Mouse (Mus musculus) gastrocnemius, postnatal 36 days (tissue): Measurements from ENCODE around the gene Fam163b. TPM values are rescaled to one million over a fixed set of nuclear protein-coding genes. Genes with fewer than 3 reads are reported as not detected.
A peak's percentile ranks its signal among the peaks of the same experiment; 100 is the strongest.

ENCODE experiments used
- DNase-seq, 2 experiments: peaks; one replicate each; pipeline ENCODE4 v3.0.0; 2022
- intact Hi-C: fragments of 180-260 bp; cut with DNase I; formaldehyde crosslinking; loops from one replicate; pipeline ENCODE4 v1.15.1; 2025
- long read RNA-seq, 2 experiments: library from polyadenylated mRNA; stranded (forward); transcript quantifications; one replicate each; pipeline ENCODE4 v2.0.0; 2021
- total RNA-seq, 2 experiments: library from RNA; stranded (reverse); gene quantifications; 2 replicates each; pipeline ENCODE4 v1.2.3; 2021

Fam163b gene
- not detected for total RNA-seq
- long read RNA-seq, experiment 1: 0 reads
- long read RNA-seq, experiment 2: 0 reads

DNA sequence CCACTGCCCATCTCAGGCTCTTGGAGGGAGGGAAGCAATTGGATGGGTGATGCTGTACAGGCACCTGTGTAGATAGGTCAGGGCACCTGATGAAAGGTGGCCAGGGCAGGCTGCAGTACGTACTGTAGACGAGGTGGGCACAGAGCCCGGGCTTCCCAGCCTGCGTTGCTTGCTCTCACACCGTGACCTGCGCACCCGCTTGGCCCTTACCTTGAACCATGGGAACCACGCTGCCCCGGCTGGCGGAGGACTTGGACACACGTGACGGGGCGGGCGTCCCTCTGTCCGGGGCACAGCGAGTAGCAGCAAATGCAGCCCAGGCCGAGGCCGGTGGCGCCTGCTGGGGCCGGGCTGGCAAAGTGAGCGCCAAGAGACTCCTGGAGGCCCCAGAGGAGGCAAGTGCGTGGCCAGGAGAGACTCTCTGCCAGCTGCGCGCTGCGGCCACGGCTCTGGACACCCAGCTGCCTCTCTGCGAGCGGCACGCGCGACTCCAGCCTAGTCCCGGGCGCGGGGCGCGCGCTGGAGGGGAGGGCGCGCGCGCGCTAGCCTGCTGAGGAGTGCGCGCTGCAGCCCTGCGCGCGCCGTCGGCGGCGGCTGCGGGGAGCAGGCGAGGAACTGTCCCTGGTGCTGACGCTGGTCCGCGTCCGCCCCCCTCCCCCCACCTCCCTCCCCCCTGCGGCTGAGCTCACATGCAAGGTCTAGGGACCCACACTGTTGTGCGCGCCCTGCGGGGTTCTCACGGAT lies at the start of gene Fam163b:
Fam163b (minus strand) TSS at position 542 of the 744 bp plus-strand sequence.
- no peak for DNase-seq
- intact Hi-C loops: no loop called here

DNA sequence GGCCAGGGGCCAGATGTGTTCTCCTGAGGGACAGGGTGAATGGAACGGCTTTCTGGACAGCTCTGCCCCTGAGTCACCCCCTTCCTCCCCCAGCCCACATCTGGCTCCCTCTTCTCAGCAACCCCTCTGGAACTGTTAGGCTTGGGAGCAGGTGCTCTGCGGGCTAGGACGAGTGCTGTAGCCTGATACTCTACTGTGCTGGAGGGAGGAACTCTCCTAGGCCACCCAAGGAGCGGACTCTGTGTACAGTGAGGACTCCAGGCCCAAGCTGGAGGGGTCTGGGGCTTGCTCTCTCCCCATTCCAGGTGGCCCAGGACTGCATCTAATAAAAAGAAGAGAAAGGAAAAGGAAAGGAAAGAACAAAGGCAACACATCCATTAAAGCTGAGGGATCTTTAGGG lies 47.7 kb upstream of the Fam163b start:
- intact Hi-C loops: no loop called here
- no peak for DNase-seq

DNA sequence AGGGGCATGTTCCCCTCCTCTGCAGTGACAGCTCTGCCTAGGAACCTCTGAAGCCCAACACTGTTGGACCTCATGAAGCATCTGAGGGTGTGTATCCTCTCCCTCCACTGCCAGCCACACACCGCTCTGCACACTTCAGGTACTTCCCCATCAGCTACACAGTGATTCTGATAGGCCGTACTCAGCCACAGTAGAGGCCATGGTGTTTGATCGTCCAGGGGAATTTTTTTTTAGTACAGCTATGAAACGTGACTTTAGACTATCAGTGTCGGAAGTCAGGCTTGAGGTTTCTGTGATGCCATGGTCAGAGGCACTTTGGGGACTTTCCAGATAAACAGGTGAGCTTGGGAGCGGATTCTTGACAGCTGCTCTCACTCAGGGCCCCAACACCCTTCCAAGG lies 45.2 kb upstream of the Fam163b start:
- no peak for DNase-seq

DNA sequence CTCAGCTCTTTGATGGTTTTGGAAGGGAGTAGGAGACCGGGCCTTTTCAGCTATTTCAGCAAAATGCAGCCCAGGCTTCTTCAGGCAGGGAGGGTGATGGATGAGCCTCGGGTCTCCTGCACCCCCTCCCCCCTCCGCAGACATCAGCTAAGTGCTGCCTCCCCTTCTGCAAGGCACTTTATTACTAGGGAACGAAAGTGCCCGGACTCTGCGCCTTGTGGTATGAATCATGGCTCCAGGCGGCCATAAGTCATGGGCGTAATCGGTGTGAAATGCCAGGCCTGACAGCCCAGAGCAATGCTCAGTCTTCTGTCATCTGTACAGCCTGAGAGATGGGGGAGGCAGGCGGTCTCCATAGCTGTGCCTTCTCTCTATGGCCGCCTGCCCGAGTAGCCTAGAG lies 41.4 kb upstream of the Fam163b start:
- intact Hi-C loops: loop anchor here (5.0 kb wide), 1 partner anchor 116 kb away; no protein-coding TSS in a partner anchor
- no peak for DNase-seq

More for the DNA sequence above, 45.2 kb upstream of the Fam163b start:
- intact Hi-C loops: no loop called here

DNA sequence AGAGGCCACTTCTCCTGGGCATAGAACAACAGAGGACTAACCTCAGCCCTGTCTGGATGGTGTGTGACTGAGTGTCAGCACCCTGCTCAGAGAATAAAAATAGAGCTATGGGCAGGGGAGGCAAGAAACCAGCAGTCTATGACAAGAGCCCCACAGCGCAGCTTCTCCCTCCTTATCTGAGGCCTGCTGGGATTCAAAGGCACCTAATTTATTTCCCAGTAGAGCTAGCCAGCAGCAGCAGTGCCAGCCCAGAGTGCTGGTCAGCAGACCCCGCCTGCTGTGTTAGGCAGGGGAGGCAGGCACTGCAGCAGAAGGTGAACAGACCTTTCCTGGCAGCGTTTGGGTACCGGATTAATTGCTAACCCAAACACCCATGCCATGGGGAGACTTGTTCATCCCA lies 39.6 kb upstream of the Fam163b start:
- intact Hi-C loops: loop anchor here (5.0 kb wide), 1 partner anchor 115 kb away; no protein-coding TSS in a partner anchor
- DNase-seq: no peak

DNA sequence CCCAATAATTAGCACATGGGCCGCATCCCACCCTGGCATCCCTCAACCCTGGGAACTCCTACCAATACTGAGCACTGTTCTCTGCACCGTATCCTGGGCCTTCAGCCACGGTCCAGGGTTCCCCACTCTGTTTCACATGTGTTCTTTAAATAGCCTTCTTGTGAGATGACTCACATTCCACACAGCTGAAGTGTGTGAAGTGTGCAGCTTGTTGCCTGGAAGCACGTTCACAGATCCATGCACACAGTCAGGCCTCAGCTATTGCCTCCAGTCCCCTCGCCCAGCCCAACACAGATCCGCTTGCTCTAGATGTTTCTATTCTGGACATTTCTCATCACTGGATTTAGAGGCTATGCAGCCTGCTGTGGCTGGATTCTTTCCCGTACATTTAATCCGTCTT lies 36.8 kb upstream of the Fam163b start:
- intact Hi-C loops: no loop called here
- no peak for DNase-seq

DNA sequence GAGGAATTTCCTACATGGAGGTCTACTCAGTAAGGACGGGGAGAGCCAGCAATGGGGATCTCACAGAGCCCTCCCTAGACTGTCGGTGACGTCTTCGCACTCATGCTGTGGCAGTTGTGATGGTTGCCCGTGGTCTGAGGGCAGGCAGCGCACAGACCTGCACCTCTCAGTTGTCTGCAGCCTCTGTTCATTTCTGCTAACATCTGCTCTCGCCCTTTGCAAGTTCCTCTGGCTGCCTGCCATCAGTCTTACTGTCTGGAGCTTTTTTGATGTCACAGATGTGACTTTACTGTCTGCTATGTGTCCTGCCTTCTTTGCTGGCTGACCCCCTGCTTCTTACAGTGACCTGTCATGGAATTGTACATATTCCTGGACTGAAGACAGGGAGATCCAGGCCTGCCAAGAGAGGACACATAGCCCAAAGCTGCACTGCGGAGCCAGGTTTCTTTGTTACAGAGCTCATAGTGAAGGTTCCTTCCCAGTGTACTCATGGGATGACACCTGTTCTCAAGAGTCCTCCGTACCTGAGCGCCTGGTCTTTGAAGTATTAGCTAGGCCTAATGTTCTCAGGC lies 33.5 kb upstream of the Fam163b start:
- DNase-seq: peak in 1 of 2 experiments; percentile 42
- intact Hi-C loops: no loop called here

DNA sequence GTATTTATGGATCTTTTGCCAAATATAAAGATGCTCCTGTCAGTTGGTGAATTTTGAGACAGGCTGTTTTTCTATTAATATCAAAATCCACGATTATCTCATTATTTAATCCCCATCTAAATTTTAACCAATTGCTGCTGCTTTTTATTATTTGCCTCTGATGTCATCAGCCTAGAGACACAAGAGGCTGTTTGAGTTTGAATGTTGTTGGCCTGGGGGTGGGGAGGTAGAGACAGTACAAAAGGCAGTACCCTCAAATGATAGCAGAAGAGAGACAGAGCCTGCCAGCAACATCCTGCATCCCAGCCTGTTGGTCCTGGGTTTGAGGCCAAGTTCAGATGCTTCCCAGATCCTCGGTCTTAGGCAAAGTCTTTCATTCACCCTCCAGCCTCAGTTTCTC lies 32.0 kb upstream of the Fam163b start:
- intact Hi-C loops: no loop called here
- no peak for DNase-seq

DNA sequence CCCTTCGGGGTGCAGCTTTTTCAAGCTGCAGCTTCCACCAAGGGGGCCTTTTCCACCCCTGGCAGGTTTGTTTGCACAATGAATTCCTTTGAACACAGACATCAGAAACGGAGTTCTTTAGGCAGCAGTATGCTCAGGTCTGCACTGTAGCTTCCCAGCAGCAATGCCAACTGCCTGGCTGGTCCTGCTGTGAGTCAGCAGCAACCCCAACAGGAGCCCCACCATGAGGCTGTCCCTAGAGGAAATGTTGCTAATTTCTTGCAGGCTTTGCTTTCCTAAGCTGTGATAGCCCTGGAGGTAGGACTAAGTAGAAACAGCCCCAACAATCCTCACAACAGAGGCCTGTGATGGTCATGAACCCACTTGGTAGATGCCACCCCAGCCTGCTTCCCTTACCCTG lies 24.7 kb upstream of the Fam163b start:
- intact Hi-C loops: no loop called here
- no peak for DNase-seq

DNA sequence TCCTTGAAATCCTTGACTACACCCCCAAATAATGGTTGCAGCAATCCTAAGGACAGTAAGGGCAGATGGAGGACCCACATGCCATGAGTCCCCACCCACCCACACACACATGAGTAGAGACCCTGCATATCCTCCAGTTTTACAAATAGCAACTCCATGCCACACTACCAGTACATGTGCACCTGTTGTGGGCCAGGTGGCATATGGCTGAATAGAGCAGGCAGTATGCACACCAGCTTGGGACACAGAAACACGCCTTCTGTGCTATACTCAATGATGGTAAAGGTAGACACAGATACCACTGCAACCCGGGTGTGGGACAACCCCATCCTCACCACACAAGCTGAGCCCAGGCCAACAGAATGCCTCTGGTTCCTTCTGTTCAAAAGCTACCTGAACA lies 23.8 kb upstream of the Fam163b start:
- intact Hi-C loops: no loop called here

DNA sequence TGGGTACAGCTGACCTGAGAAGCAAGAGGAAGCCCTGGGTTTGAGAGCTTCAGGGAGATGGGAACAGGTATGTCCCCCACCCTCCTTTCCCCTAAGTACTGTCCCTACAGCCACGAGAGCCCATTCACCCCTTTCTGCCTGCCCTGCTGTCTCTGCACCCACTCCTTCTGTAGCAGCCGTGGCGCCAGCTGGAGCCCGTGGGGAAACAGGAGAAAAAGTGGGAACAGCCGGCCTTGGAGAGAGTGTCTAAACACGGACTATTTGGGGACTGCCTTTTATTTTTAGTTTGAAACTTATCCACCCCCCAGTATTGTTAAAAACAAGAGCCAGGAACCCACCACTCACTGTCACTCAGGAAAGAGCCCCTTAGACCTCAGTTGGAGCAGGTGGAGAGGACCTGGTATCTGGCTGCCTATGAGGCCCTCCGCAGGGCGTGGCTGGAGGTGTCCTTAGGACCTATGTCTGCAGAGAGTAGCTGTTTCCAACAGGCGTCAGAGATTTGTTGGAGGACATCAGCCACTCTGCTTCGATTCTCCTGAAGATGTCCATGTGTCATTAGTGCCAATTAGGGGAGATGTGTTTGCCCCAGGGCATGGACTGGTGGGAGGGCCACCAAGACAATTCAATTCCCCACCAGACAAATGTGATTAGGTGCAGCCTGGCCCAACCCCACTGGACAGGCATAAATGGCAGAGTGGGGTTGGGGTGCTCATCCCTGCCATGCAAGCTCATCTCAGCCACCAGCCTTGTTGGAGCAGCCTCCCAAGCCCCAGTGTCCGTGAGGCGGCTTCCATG lies 22.7 kb upstream of the Fam163b start, which contains the start of gene Dbh:
Dbh (plus strand) TSS at position 438 of the 795 bp plus-strand sequence.
- intact Hi-C loops: no loop called here
- DNase-seq: no peak

More for the DNA sequence above, 23.8 kb upstream of the Fam163b start:
- no peak for DNase-seq

DNA sequence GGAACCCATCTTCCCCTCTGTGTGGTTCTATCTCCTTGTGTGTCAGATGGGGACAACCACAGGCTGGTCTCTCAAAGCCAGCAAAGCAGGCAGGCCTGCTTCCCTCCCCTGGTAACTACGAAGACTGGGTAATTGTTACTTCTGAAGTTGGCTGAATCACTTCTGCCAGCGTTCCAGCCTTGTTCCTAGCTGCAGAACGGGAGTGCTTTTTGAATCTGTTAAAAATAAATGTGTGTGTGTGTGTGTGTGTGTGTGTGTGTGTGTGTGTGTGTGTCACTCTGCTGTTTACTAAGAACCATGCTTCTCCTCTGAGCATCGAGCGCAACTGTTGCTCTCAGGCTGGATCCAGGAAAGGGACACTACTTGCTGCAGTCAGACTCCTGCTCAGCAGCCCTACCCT lies 21.6 kb upstream of the Fam163b start:
- no peak for DNase-seq
- intact Hi-C loops: no loop called here

DNA sequence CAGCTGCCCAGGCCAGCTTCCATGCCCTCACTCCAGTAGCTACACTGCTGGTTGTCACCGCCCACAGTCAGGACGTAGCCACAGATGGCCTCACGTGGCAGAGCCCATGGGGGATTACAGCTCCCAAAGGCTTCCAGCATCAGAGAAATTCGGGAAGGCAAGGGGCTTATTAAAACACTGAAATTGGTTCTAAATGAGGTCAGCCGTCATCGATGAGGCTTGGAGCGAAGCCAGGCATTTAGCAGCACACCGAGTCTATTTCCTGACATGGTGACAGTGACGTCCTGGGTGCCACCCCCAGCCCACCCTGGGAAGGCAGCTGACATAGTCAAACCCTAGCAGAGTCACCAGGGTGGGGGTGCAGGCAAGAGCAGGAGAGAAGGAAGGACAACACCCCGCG lies 20.4 kb upstream of the Fam163b start:
- DNase-seq: no peak
- intact Hi-C loops: no loop called here

DNA sequence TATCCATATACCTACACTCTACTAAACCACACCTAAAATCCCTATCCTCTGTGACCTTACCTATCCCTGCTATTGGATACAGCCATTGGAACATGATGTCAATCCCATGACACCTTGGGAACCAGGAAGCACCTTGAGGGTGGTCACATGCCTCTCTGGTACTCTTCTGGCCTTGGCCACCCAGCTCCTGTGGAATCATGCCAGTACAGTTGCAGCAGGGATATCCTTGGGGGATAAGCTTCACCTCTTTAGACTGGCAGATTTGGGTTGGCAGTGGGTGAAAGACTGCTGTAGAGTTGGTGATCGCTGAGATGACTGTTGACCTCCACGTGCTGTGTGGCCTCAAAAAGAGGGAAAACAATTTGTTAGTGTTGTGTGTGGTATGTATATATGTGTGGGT lies 19.2 kb upstream of the Fam163b start:
- no peak for DNase-seq
- intact Hi-C loops: no loop called here

DNA sequence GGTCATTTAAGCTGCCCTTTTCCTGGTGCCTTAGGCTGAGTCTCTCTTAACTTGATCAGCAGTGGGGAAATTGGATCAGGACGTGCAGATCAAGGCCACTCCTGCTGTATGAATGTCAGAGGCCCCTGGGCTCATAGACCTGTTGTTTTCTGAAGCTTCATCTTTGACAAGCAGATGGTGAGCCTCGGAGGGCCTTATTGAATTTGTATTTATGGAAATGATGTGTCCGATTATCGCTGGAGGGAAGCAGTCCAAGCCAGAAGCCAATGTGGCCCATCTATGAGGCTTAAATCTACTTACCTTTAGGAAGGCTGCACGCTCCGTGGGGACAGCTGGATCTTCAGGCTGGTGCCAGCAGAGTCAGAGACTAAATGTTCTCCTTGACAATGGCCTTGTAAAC lies 14.3 kb upstream of the Fam163b start:
- no peak for DNase-seq
- intact Hi-C loops: no loop called here

DNA sequence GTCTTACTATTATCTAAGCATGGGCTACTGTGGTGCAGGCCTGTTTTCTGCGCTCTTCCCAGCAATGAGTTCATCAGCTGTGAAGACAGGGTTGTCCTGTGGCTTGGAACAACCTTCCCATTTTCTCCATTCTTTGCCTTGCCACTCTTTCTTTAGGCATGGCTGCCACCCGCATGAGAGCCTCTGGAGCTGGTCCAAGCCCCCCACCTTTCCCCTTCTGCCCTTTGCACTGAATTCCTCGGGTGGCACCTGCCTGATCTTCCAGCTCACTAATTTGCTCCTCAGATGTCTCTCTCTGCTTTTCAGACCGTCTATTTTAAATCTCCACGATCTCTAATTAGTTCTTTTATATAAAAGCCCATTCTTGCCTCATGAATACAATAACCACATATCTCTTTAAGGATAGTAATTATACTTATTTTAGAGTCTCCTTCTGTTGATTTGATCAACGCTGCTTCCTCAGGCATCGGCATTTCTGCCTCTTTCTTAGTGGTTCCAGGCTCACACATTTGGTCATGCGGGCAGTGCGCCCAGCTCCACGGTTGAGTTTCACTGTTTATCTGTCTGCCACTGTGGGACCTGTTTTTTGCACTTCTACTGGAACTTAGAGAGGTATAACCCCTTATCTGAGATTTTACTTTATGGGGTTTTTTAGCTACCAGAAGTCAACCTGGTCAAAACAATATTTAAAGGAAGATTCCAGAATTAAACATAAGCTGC lies 12.3 kb upstream of the Fam163b start:
- intact Hi-C loops: no loop called here
- DNase-seq: no peak

DNA sequence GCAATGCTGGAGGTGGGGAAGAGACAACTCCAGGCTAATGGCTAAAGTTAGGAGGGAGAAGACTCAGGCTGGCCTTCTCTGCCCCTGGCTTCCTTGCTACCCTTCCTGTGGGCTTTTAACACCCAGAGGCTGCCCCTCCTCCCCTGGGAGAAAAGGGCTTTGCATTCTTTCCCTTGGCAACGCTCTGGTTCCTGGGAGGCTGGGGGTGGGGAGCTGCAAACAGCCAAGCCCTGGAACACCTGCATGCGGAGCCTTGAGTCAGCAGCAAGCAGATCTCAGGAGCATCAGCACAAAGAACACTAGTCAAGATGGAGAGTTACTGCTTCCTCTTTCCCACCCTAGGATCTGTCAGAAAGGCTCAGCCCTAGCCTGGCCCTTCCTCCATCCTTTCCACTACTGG lies 7.2 kb upstream of the Fam163b start:
- no peak for DNase-seq
- intact Hi-C loops: no loop called here

DNA sequence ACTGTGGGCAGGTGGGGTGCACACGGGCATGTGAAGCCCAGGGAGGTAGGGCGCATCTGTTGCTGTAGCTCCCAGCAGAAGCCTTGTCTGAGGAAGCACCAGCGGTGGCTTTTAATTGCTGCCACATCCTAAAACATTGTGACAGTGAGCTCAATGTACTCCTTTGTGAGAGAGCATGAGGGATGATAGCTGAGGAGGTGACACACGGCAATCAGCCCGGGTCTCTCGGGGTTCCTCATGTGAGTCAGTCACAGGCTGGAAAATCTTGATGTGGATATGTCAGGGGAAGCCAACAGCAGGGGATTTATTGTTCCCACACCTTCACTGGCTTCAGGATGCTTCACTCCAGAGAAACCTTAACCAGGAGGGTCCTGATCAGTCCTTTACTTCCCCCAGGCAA lies 4.5 kb upstream of the Fam163b start:
- DNase-seq: no peak
- intact Hi-C loops: no loop called here

DNA sequence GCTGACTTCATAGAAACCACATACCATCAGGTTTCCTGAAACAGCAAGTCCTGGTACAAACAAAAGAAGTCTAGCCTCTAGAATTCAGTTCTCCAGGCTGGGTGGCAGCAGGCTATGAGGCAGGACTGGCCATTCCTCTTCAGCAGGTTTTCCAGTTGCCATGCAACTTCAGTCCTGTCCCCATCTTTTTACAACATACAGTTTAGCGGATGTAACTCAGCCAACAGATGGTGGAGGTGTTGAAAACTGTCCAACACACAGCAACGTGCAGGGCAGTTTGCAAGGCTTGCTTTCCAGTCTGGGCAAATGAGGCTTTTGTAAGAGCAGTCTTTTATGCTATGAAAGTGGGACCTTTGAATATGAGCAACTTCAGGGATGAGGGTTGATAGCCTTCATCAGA lies 2.7 kb upstream of the Fam163b start:
- DNase-seq: no peak
- intact Hi-C loops: no loop called here

DNA sequence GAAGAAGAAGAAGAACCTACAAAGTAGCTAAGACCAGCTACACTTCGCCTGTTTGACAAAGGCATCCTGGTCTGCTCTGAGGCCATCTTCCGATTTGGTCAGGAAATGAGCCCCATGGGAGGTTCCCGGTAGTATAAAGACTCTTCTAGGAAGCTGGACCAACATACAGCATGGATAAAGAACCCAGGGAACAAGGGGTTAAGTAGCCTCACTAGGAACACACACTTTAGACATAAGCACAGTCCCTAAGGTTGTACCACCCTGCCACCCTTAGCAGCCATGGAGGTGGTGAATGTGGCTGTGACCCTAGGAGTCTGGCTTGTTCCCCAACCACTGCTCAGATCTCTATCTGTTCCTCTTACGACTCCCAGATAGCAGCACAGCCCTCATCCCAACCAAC lies 3.9 kb downstream of the Fam163b start:
- intact Hi-C loops: no loop called here
- DNase-seq: no peak

DNA sequence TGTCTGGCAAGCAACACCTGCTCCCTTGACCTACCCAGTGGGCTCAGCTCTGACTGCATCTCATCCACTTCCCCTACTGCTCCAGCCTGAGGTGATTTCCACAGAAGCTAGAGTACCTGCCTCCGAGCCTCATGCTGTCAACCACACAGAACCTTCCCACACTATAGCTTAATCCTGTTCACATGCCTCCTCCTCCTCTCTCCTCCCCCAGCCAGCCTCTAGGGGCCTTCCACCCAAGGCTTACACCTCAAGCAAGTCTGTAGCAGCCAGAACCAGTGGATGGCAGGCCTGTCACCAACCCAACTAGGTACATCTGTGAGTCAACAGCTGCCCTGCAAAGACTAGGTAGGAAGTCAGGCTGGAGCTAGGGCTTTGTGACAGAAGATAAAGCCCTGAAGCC lies 5.5 kb downstream of the Fam163b start:
- DNase-seq: no peak
- intact Hi-C loops: no loop called here
